Mouse (Mus musculus) midbrain, embryonic 13.5 days (tissue): ENCODE measurements around the gene Mrpl44. TPM values are rescaled to one million over a fixed set of nuclear protein-coding genes. Genes with fewer than 3 reads are reported as not detected.

ENCODE experiments used
- ATAC-seq: fragments of 200-750 bp; cut with Nextera tagmentation; 2 replicates; pipeline ENCODE4 v1.8.0; 2017; ENCODE audit warnings: mild to moderate bottlenecking, moderate TSS enrichment, moderate library complexity
- H3K27ac ChIP-seq: fragments of 300-500 bp; sonication (generic); 2 replicates; pipeline ENCODE4 v1.5.1; 2015; ENCODE audit warnings: inconsistent platforms, mild to moderate bottlenecking, moderate library complexity
- H3K27me3 ChIP-seq: fragments of 300-500 bp; sonication (generic); 2 replicates; pipeline ENCODE4 v1.6.1; 2015; ENCODE audit warnings: mild to moderate bottlenecking, inconsistent platforms
- H3K36me3 ChIP-seq: fragments of 300-500 bp; sonication (generic); 2 replicates; pipeline ENCODE4 v1.6.1; 2015; ENCODE audit warnings: mild to moderate bottlenecking, inconsistent platforms
- H3K4me1 ChIP-seq: fragments of 300-500 bp; sonication (generic); replicated peaks from 2 replicates; pipeline ENCODE4 v1.6.1; 2015; ENCODE audit warnings: inconsistent platforms
- H3K4me2 ChIP-seq: fragments of 300-500 bp; sonication (generic); replicated peaks from 2 replicates; pipeline ENCODE4 v1.6.1; 2015; ENCODE audit warnings: moderate library complexity, mild to moderate bottlenecking, inconsistent platforms
- H3K4me3 ChIP-seq: fragments of 300-500 bp; sonication (generic); replicated peaks from 2 replicates; pipeline ENCODE4 v1.5.1; 2015; ENCODE audit warnings: mild to moderate bottlenecking, inconsistent platforms
- H3K9ac ChIP-seq: fragments of 300-500 bp; sonication (generic); replicated peaks from 2 replicates; pipeline ENCODE4 v1.6.1; 2015; ENCODE audit warnings: mild to moderate bottlenecking, inconsistent platforms
- H3K9me3 ChIP-seq: fragments of 300-500 bp; sonication (generic); 2 replicates; pipeline ENCODE4 v1.6.1; 2016; ENCODE audit warnings: mild to moderate bottlenecking, inconsistent platforms
- WGBS: fragments of 180-500 bp; shearing (Covaris S2); methylation state at CpG from one replicate; pipeline ENCODE4 v1.1.7; 2015; 5-methylcytosine and 5-hydroxymethylcytosine counted together
- polyA plus RNA-seq: library from polyadenylated mRNA; unstranded; fragments of >200 nt; fragmentation: Nextera tagmentation; extraction: Ambion mirVana; gene quantifications from 2 replicates; pipeline ENCODE4 v1.2.1, GENCODE M21; 2015

Gene Mrpl44
- polyA plus RNA-seq, result 51.9 and 54.5 TPM in 2 replicates

GRCm38 (mm10) chr1:79775927-79776458 is at the start of gene Mrpl44, which contains the start of gene Wdfy1:
Gene Mrpl44 (plus strand): TSS chr1:79776018.
Gene Wdfy1 (minus strand): TSS chr1:79776143.
- Histone ChIP-seq H3K27ac (peak within 1 kb of the TSS; percentile 93), H3K4me2 (peak within 1 kb of the TSS; percentile 63), H3K27me3 (no peaks in the 10 kb centered on the region), H3K4me3 (peak within 1 kb of the TSS; percentile 96), H3K36me3 (peaks cover 30% of the 10 kb centered on the region), H3K9ac (peak within 1 kb of the TSS; percentile 93), H3K9me3 (no peaks in the 10 kb centered on the region), H3K4me1 (peaks cover 15% of the 10 kb centered on the region; the same call in 1 of the 2 replicates)
- WGBS, result under 1% methylated on average over 38 of the region's 38 CpGs
- peak; percentile 100 for ATAC-seq

- no peaks in the 10 kb centered on the region for H3K9me3 ChIP-seq
- ATAC-seq, result no peak
- no peaks in the 10 kb centered on the region for H3K27me3 ChIP-seq
- H3K4me1 ChIP-seq, result no peaks in the 10 kb centered on the region
- H3K27ac ChIP-seq, result no peak overlapping the region
- H3K36me3 ChIP-seq, result peaks cover 39% of the 10 kb centered on the region
- WGBS, result 89% methylated on average over 5 of the region's 5 CpGs
- no peak overlapping the region for H3K4me2 ChIP-seq
- no peak overlapping the region for H3K4me3 ChIP-seq
- H3K9ac ChIP-seq, result no peak overlapping the region
These were observed 41.0 kb upstream of the Mrpl44 start for GRCm38 (mm10) chr1:79734794-79735193.

- Histone ChIP-seq H3K4me1 (no peaks in the 10 kb centered on the region), H3K9ac (no peak overlapping the region), H3K27ac (no peak overlapping the region), H3K4me3 (no peak overlapping the region), H3K27me3 (no peaks in the 10 kb centered on the region), H3K9me3 (no peaks in the 10 kb centered on the region), H3K4me2 (no peak overlapping the region), H3K36me3 (peaks cover 36% of the 10 kb centered on the region)
- WGBS, result 94% methylated on average over 3 of the region's 3 CpGs
- ATAC-seq, result no peak
These were observed 39.4 kb upstream of the Mrpl44 start for GRCm38 (mm10) chr1:79736408-79736807.

GRCm38 (mm10) chr1:79739726-79740125 is 36.1 kb upstream of the Mrpl44 start:
- H3K27me3 ChIP-seq, result no peaks in the 10 kb centered on the region
- no peak overlapping the region for H3K4me2 ChIP-seq
- no peaks in the 10 kb centered on the region for H3K4me1 ChIP-seq
- H3K4me3 ChIP-seq, result no peak overlapping the region
- no peaks in the 10 kb centered on the region for H3K9me3 ChIP-seq
- no peak overlapping the region for H3K9ac ChIP-seq
- H3K36me3 ChIP-seq, result peaks cover 32% of the 10 kb centered on the region
- no peak overlapping the region for H3K27ac ChIP-seq
- WGBS, result 88% methylated on average over 2 of the region's 2 CpGs
- no peak for ATAC-seq

- Histone ChIP-seq H3K9me3 (no peaks in the 10 kb centered on the region), H3K4me2 (no peak overlapping the region), H3K4me3 (no peak overlapping the region), H3K27me3 (no peaks in the 10 kb centered on the region), H3K27ac (no peak overlapping the region), H3K4me1 (no peaks in the 10 kb centered on the region), H3K9ac (no peak overlapping the region), H3K36me3 (peaks cover 34% of the 10 kb centered on the region)
- 0 out of 2 replicates have a peak, but pooled peaks have one; percentile 37 for ATAC-seq
- WGBS, result 80% methylated on average over 4 of the region's 4 CpGs
These were observed 34.8 kb upstream of the Mrpl44 start for GRCm38 (mm10) chr1:79741002-79741401.

GRCm38 (mm10) chr1:79742949-79743348 is 32.9 kb upstream of the Mrpl44 start:
- H3K27me3 ChIP-seq, result no peaks in the 10 kb centered on the region
- no peak overlapping the region for H3K4me2 ChIP-seq
- no peak overlapping the region for H3K4me3 ChIP-seq
- no peak for ATAC-seq
- peaks cover 23% of the 10 kb centered on the region for H3K36me3 ChIP-seq
- H3K27ac ChIP-seq, result no peak overlapping the region
- H3K4me1 ChIP-seq, result no peaks in the 10 kb centered on the region
- H3K9ac ChIP-seq, result no peak overlapping the region
- no peaks in the 10 kb centered on the region for H3K9me3 ChIP-seq
- WGBS, result 91% methylated on average over 7 of the region's 7 CpGs

- Histone ChIP-seq H3K36me3 (peaks cover 18% of the 10 kb centered on the region), H3K9ac (no peak overlapping the region), H3K4me1 (no peaks in the 10 kb centered on the region), H3K4me2 (no peak overlapping the region), H3K4me3 (no peak overlapping the region), H3K9me3 (no peaks in the 10 kb centered on the region), H3K27me3 (no peaks in the 10 kb centered on the region), H3K27ac (no peak overlapping the region)
- 95% methylated on average over 1 of the region's 1 CpGs for WGBS
- no peak for ATAC-seq
These were observed 32.4 kb upstream of the Mrpl44 start for GRCm38 (mm10) chr1:79743385-79743784.

GRCm38 (mm10) chr1:79746056-79746455 is 29.8 kb upstream of the Mrpl44 start:
- H3K4me3 ChIP-seq, result no peak overlapping the region
- no peaks in the 10 kb centered on the region for H3K4me1 ChIP-seq
- WGBS, result 93% methylated on average over 4 of the region's 4 CpGs
- no peaks in the 10 kb centered on the region for H3K27me3 ChIP-seq
- peaks cover 4% of the 10 kb centered on the region for H3K9me3 ChIP-seq
- H3K4me2 ChIP-seq, result no peak overlapping the region
- no peak overlapping the region for H3K27ac ChIP-seq
- peaks cover 13% of the 10 kb centered on the region for H3K36me3 ChIP-seq
- H3K9ac ChIP-seq, result no peak overlapping the region
- ATAC-seq, result no peak

GRCm38 (mm10) chr1:79751186-79751585 is 24.6 kb upstream of the Mrpl44 start:
- H3K4me1 ChIP-seq, result no peaks in the 10 kb centered on the region
- no peak overlapping the region for H3K4me3 ChIP-seq
- H3K36me3 ChIP-seq, result peaks cover 20% of the 10 kb centered on the region
- H3K27ac ChIP-seq, result no peak overlapping the region
- ATAC-seq, result no peak
- 87% methylated on average over 5 of the region's 5 CpGs for WGBS
- no peaks in the 10 kb centered on the region for H3K27me3 ChIP-seq
- H3K4me2 ChIP-seq, result no peak overlapping the region
- peaks cover 4% of the 10 kb centered on the region for H3K9me3 ChIP-seq
- H3K9ac ChIP-seq, result no peak overlapping the region

- ATAC-seq, result no peak
- Histone ChIP-seq H3K27ac (no peak overlapping the region), H3K36me3 (peaks cover 20% of the 10 kb centered on the region), H3K4me3 (no peak overlapping the region), H3K27me3 (no peaks in the 10 kb centered on the region), H3K4me1 (peaks cover 2% of the 10 kb centered on the region; the same call in 1 of the 2 replicates), H3K9ac (no peak overlapping the region), H3K4me2 (no peak overlapping the region), H3K9me3 (peaks cover 4% of the 10 kb centered on the region)
- 88% methylated on average over 7 of the region's 7 CpGs for WGBS
These were observed 23.7 kb upstream of the Mrpl44 start for GRCm38 (mm10) chr1:79752015-79752695.

GRCm38 (mm10) chr1:79752714-79753340 is 23.0 kb upstream of the Mrpl44 start:
- H3K4me2 ChIP-seq, result no peak overlapping the region
- WGBS, result 90% methylated on average over 4 of the region's 4 CpGs
- peaks cover 20% of the 10 kb centered on the region for H3K36me3 ChIP-seq
- ATAC-seq, result no peak
- no peak overlapping the region for H3K9ac ChIP-seq
- no peaks in the 10 kb centered on the region for H3K27me3 ChIP-seq
- H3K9me3 ChIP-seq, result peaks cover 4% of the 10 kb centered on the region
- no peak overlapping the region for H3K27ac ChIP-seq
- H3K4me1 ChIP-seq, result peaks cover 4% of the 10 kb centered on the region; the same call in 1 of the 2 replicates
- H3K4me3 ChIP-seq, result no peak overlapping the region

GRCm38 (mm10) chr1:79753456-79753855 is 22.4 kb upstream of the Mrpl44 start:
- no peaks in the 10 kb centered on the region for H3K27me3 ChIP-seq
- no peak overlapping the region for H3K4me3 ChIP-seq
- peaks cover 4% of the 10 kb centered on the region for H3K9me3 ChIP-seq
- H3K4me2 ChIP-seq, result no peak overlapping the region
- no peak overlapping the region for H3K27ac ChIP-seq
- H3K4me1 ChIP-seq, result peaks cover 6% of the 10 kb centered on the region; the same call in 1 of the 2 replicates
- no peak for ATAC-seq
- peaks cover 20% of the 10 kb centered on the region for H3K36me3 ChIP-seq
- no peak overlapping the region for H3K9ac ChIP-seq
- 97% methylated on average over 3 of the region's 3 CpGs for WGBS
